Mouse (Mus musculus) retina, postnatal 7 days (tissue): Measurements from ENCODE around the gene Sycp2.
"Not testable (repeated sequence)": the region's sequence is repeated elsewhere in the genome, so short reads cannot be mapped to it uniquely, and the experiment has no call there.

Source experiments
- DNase-seq: peaks from one replicate; pipeline ENCODE4 v3.0.0-alpha.2; 2012; ENCODE audit warnings: low read depth, low spot score

Sycp2 gene

DNA sequence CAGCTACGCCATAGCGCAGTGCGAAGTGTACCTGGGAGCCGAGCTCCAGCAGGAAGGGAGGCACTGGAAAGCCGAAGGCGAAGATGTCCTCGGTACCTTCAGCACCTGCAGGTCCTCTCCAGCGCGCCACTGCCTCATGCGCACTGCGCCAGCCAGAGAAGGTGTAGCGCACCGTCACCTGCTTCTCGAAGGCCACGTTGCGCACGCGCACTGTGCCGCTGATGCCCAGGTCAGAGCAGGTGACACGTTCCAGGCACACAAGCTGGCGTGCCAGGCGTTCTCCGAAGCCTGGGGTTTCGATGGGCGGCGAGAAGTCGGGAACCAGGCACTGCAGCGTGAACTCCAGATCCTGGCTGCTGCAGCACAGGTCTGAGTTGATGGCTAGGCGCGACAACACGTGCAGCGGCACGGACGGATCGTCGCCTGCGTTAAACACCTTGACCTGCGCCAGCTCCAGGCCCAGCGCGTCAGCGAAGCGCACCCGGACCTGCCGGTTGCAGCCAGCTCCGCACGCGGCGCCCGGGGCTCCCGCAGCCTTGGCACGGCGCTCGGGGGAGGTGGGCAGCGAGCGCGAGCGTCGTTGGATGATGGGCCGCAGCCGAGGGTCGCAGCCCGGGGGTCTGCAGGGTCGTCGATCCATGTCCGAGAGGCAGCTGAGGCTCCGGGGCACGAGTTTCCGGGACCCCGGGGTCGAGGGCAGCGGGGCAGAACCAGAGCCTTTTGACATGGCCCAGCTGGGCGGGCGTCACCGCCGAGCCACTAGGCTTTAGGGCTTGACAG, 6.2 kb upstream of the Sycp2 start:
- no peak for DNase-seq

DNA sequence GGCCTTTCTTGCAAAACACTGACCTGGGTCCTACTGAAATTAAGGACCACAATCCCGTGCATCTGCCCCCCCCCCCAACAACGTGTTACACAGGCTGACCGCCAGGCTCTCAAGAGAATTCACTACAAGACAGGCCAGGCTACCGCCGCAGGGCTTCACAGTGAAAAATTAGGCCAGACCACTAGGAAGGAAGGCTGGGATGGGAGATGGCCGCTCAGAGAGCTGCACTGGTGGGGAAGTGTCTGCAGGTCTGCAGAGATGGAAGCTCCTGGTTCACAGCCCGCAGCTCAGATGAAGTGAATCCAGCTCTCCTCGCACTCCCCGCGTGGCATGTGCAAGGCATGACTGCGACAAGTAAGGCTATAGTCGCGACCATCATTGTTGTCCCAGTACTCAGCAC, 5.6 kb upstream of the Sycp2 start:
- no peak for DNase-seq

DNA sequence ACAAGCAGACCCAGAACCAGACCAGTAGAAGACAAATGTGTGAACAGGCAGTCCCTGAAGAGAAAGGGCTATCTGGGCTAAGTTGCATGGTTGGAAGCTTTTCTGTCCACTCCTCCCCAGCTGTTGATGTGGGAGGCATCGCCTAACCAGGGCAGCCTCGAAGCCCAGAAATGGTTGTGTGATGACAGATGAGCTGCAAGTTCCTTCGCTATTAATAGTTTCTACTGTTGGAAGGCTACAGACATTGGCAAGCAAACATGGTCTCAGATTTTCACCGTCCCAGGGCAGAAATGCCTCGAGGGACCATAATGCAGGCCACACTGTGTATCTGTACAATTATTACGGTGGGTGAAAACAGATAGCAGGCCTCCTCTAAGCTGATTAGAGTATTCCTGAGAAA, 5.1 kb upstream of the Sycp2 start:
- no peak for DNase-seq

DNA sequence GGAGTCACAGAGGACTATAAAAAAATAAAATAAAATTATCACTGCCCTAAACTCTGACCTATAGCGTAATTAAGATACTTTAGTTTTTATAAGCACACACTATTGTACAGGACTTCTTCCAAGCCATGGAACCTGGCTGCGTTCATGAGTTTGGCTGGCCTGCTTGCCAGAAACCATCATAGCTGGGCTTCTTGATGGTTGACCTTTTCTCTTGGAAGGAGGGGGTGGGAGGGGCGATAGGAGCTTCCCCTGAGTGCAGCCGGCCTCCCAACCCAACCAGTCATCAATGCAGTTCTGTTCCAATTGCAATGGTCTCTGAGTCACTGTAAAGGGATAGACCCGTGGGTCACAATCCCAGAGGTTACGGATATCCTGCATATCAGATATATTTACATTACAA, 2.8 kb upstream of the Sycp2 start:
- no peak for DNase-seq

DNA sequence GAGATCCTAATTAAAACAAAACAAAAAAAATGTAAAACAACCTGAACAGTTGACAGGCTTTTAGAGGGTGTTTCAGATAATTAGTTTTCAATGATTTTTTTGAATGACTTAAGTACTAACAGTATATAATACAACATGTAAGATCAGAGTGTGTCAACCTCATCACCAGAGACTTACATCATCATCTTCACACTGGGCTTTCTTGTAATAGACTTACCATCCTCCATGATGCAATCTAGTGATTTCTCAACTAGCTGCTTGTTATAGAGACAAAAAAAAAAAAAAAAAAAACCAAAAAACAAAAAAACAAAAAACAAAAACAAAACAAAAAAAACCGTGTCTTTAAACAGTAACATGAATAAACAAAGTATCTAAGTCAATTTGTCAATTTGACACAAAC, 1.5 kb upstream of the Sycp2 start:
- no peak for DNase-seq

DNA sequence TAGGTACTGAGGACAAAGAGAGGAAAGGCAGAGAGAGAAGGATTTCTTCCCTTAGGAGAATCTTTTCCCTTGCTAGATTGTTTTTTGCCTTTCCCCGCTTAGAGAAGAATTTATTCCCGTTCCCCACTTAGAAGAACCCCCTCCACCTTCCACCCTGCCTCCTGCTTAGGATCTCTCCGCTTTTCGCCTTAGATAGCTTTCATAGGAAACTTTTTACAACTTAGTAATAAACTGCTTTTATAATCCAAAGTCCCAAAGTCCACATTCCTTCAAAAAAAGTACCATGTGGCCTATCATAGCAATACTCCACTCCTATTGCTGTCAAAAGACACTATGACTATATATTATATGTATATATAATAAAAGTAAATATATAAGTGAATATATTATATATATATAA, 64.9 kb downstream of the Sycp2 start:
- DNase-seq: no peak

DNA sequence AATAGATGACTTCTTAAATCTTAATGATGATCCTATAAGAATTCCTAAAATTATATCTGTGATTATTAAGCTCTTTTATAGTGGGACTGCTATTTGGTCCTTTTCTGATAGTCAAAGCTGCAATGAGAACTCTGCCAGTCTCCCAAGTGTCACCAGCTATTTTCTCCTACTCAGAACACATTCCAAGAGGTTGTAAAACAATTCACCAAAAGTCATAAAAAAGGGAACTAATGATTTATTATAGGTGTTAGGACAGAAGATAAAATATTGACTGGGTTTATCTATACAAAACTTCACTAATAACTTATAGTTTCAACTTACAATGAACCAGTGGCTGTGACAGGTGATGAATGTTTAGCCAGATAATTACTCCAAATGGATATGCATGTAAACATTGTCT, 65.4 kb downstream of the Sycp2 start:
- not testable (repeated sequence) for DNase-seq

DNA sequence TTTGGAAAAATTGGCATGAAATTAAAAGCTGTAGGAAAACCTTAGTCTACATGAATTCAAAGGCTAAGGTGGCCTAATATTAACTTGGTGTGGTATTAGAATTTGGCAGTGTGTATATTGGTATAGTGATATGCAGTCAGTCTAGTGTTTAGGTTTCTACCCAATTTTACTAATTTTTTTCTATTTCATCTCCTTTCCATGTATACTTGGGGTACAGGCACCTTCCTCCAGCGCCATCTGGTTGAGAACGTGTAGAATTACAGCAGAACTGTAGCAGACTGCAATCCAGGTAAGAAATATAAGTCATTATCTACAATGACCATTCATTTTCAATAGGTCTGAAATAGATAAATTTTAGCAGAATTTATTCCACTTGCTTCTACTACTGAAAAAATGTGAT, 68.4 kb downstream of the Sycp2 start:
- no peak for DNase-seq

DNA sequence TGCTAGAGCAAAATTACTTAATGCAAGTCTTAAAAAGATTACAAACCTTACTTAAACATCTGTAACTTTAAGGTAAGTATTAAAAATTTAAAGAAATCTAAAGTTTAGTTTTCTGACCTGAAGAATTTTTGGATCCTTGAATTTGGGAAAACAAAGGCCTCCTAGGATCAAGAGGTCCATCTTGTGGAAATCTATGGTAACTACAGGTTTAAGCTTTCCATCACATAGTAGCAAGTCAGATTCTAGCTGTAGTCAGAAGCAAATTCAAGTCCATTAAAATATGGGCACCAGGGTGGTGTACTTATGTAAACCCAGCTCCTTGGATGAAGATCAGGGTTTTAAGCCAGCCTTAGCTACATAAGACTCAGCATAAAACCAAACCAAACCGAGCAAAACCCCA, 69.6 kb downstream of the Sycp2 start:
- no peak for DNase-seq

DNA sequence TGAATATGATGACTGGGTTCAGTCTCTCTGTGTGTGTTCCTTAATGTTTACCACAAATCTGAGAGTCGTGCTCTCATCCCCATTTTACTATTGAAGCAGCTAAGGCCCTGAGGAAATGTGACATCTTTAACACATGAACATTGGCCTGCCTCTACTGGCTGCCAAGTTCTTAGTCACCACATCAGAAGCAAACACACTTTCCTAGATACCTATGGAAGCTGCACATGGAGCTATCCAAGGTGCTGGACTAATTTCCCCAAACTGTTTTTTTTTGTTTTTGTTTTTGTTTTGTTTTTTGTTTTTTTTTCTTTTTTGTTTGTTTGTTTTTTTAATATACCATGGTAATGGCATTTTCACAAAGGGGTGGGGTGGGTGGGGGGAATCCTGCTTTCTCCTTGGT, 77.5 kb downstream of the Sycp2 start:
- DNase-seq: no peak

DNA sequence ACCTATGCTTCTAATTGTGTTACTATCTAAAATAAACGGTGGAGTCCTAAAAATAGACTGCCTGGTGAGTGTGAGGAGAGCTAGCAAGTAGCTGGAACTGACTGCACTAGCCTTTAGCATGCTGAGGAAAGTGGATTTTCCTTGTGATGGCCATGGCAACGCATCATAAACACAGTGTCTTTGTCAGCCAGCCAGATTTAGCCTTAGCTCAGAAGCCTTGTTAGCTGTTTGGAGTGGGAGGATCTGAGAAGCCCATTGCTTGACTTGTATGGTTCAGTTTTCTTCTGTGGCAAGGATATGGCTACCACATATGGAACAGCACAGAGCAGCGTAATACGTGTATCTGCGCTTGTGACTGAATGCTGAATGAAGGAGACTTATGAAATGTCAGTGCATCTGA, 77.9 kb downstream of the Sycp2 start:
- no peak for DNase-seq

DNA sequence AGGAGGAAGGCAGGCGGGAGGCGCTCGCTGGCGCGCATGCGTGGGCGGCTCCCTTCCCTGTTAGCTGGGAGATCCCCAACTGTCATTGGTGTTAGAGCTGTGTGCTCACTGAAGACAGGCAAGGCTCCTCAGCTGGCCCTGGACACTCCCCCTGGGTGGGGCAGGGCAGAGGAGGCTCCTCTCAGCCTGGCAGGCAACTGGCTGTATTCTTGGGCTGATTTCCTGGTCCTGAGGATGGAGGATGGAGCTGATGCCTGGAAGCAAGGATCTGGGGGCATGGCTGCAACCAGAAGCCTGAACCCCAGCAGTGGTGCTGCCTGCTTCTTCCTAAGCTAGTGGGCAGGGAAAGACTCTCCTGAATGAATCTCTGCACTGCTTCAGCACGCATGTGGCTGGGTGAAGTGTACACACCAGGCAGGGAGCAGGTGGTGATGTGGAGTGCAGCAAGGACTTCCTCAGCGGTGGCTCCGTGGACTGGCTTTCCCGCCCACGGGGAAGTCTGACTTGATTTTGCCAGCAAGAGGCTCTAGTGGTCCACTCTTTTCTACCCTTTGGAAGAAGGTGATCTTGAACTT, 79.9 kb downstream of the Sycp2 start:
- DNase-seq: peak; percentile 51

DNA sequence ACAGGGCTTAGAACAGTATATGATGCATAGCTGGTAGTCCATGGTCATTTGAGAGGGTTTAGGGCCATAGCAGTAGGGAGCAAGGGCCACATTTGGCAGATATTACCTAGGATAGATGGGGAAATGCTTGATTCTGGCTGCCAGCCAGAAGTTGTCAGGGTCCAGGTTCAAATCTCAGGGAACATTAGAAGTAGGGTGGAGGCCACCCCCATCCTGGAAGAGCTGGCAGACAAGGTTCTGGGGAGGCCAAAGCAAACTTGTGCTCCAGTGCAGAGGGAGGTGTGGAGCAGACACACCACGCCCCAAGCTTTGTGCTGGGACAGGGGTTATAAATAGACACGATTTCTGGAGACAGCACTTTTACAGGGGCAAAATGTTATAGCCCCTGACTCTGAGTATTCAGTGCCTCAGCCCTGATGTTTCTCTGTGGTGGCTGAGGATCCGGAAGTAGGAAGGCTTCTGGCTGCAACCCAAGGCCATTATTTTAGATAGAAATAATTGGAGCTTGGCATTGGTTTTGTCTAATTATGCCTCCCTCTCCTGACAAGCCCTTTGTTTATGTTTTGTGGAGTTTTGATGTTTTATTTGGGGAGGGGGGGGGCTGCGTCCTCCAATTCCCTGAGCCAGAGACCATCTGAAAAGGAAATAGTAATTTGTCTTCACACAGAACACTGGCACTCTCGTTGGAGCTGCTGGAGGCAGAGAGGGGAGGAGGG, 80.6 kb downstream of the Sycp2 start:
- peak; percentile 29 for DNase-seq

DNA sequence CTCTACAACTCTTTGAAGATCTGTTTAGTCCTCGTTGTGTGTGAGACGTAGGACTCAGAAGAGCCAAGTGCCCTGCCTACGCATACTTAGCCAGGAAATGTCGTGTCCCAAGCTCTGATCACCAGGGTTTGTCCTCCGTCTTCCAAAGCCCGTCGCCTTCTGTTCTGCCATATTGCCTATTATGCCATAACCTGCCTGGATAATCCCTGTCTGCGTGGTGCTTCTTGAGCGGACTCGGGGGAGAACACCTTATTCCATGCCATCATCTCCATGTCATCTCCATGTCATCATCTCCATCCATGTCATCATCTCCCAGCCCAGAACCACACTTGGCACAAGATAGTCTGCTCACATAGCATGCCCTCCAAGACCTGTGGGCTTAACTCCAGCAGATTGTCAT, 81.4 kb downstream of the Sycp2 start:
- no peak for DNase-seq

DNA sequence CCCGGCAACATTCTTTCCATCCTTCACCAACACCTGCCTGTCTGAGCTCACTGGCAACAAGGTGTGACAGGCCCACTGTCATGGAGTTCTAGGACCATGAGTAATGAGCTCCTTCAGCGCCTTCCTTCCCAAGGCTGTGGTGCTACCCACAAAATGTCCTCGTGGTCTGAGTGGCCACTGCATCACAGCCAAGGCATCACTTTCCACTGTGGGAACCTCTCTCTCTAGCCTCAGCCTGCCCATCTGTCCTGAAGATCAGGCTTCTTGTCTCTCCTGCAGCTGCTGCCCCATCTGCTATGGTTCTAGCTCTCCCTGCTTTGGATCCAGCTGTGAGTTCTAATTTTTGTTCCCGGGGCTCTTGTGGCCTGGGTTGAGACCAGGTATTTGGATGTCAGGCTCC, 82.7 kb downstream of the Sycp2 start:
- no peak for DNase-seq

DNA sequence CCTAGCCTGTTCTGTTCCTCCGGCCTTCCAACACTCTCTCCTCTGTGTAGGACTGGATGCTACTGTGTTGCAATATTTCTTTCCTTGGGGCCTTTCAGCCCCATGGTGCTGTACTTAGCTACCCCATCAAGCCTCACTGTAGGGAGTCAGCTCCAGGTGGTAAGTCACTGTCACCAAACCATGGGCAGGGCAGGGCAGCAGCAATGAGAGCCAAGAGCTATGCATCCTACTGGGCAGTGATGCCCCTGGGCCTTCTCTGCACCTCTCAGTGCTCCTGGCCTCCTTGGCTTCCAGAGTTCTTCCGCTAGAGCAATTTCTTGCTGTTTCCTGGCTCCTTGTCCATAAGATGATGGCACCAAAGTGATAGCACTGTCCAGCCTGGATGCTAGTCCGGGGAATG, 83.1 kb downstream of the Sycp2 start:
- DNase-seq: no peak

DNA sequence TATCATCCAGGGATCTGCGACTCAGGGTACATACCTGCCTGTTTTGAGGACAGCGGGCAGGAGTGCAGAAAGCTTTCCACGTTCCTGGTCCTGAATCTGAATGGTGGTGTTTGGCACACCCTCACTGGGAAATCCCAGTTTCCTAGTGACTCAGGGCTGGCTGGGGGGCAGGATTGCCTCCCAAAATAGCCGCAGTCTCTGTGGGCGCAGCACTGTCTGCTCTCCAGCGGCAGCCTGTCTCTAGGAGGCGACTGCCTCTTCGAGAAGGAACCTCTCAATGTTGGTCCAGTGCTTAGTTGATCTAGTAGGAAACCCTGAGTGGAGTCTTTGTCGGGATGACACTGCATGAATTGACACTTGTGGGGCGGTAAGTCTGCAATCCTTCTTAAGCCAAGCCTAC, 86.2 kb downstream of the Sycp2 start:
- no peak for DNase-seq

DNA sequence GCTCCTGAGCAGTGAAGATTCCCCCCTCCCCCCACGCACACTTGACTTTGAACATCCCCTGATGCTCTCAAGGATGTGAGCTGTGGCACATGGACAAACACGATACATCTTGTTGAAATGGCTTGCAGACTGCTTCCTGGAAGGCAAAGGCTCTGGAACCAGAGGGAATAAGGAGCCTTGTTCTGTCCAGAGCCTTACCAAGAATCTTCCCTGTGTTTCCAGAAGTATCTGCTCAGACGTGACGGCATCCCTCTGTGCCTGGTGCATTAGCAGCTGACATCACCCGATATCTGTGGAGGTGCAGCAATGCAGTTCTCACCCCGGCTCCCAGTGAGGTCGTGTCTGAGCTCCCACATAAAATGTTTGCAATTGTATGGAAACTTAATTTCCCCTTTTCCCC, 87.7 kb downstream of the Sycp2 start:
- DNase-seq: no peak

DNA sequence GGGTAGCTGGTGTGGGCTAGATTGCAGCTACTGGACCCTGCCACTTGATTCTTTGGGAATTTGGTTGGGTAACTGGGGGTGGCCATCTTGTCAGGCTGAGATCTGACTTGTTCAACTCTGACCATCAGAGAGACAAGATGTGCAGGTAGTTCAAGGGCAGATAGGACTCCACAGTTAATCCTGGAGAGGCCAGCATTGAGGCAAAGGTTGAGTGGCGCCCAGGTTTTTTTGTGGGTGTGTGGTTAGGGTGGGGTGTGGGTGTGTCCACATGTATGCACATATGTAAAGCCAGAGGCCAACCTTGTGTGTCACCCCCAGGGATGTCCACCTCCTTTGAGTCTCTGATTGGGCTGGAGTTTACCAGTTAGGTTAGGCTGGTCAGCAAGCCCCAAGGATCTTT, 91.2 kb downstream of the Sycp2 start:
- DNase-seq: no peak

DNA sequence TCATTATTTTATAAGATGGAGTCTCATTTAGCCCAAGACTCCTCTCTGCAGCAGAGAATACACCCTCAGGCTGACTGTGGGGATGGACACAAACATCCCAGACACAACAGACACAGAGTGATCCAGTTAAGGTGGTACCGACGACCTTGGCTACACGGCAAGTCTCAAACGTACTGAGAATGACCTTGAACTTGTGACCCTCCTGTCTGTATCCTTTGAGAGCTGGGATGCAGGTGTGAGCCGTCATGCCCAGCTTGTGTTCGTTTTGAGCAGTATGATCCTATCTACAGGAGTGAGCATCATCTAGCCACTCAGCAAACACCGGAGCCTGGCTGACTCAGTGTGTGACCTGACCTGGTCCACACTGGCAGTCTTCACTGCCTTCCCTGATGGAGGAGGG, 93.9 kb downstream of the Sycp2 start:
- DNase-seq: no peak

DNA sequence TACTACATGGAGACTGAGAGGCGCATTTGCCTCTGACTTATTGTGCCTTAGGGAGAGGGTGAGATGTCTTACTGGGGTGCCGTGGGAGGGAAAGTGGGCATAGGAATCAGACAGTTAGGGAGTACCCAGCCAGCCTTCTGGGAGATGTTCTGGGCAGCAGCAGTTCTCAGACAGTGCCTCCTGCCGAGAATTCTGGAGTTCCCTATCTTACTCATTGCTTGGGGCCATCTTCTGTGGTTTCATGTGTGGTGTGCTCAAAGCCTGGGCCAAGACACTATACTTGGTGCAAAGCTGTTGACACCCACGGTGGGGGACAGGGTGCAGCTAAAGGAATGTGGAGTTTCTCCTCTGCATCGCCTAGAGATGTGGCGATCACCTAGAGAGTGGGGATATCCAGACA, 102.8 kb downstream of the Sycp2 start:
- DNase-seq: no peak

DNA sequence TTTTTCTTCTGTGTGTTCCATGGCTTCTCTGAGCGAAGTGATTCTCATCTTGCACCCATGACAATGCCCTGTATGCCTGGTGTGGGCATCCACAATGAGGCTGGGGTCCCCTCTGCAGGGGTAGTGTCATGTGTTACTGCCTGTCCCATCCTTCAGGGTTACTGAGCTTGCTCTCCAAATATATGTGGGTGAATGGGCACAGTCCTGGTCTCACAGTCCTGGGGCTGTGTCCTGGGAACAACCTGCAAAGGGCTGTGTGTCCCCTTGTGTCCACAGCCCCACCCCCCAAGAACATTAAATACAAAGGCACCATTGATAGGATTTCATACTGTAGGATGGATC, 103.3 kb downstream of the Sycp2 start:
- no peak for DNase-seq

DNA sequence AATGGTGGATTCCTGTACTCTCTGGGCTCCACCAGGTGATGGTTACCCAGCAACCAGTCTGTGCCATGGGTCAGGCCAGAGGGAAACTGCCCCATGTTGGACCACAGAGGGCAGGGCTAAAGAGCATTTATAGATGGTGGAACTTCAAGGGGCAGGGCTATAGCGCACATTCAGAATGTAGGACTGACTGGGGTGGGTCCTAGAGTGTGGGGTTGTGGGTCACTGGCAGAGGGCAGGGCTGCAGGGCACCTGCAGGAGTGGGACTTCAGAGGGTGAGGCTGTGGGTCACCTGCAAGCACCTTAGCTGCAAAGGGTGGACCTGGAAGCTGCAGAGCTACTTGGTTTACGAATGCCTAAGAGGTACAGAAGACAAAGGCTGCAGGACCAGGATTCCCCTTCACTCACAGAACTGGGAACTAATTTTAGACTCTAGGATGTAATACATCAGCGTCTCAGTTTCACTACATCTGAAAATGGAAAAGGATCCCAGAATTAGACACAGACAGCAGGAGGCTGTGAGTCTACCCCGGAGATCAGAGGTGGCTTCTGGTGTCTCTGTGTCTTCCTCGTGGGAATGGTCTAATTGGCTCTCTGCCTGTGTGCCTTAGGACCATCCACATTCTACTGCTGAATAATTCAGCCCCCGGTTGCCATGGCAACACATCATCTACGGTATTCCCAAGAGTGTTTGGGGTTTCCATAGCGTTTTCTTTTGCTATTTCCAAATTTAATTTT, 103.9 kb downstream of the Sycp2 start:
- no peak for DNase-seq
